24 mouse cellular contexts compared by ENCODE assay signal in the genomic region with DNA sequence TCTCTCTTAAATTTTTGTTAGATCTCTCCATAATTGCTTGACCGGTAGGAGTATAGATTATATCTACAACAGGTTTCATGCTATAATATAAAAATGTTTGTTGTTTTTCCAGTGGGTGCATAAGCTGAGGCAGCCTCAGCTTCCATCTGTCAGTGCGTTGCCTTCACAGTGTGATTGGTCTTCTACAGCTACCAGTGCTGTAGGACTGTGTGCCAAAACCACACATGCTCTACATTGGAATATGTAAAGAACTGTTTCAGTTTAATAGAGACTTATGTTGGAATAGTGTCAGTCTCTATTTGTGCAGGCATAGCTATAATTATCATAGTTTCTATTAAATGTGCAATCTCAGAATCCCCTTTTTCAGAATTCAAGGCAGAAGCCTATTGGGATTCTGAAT. TPM values are rescaled to one million over a fixed set of nuclear protein-coding genes. Genes with fewer than 3 reads are reported as not detected.
DNase-seq lines count a peak whose midpoint lies in the region; ATAC-seq and TF ChIP-seq lines count a peak whose summit lies in the region.
"Had no signal": no experiment of that assay in that cellular context is flagged by ENCODE, and none has a peak within 500 bp of the region (broad histone marks: within the 10 kb centered on the region; RNA-seq: fewer than 3 reads in every experiment).

No protein-coding gene starts in this region.

- H3K27ac ChIP-seq in forebrain, embryonic 13.5 days, result no peak overlapping the region
- H3K27ac ChIP-seq in forebrain, embryonic 12.5 days, result no peak overlapping the region
- H3K27ac ChIP-seq in forebrain, embryonic 16.5 days (ENCODE audit: low read length), result no peak overlapping the region
- H3K27ac ChIP-seq: heart, adult 2 months; heart, embryonic 10.5 days; heart, embryonic 13.5 days; hindbrain, embryonic 15.5 days had no signal

- DNase-seq in brain, embryonic 14.5 days (ENCODE audit: low read depth), result peak; percentile 62
- DNase-seq in left cerebral cortex, postnatal 10 days (ENCODE audit: extremely low spot score in 1 of 2, low spot score in 2 of 2), result no peak
- DNase-seq in spleen, postnatal 10 days (ENCODE audit: low spot score in 2 of 2), result no peak
- DNase-seq: adrenal gland, adult 2 months; adrenal gland, postnatal 14 days; B cell, adult 2 months; cerebellum, adult 18-20 months; cerebellum, adult 9-10 months; cerebellum, postnatal 14 days; gastrocnemius, postnatal 10 days; gastrocnemius, postnatal 36 days; heart, adult 2 months; heart, postnatal 14 days; heart, postnatal 4 days; kidney, adult 2 months had no signal

- no peak for TF ChIP-seq CTCF in brain, embryonic 14.5 days (IDR thresholded peaks at IDR 0.05; ENCODE audit: borderline replicate concordance, extremely low read depth, insufficient read depth, insufficient read length)

- ATAC-seq in forebrain, embryonic 13.5 days, result peak; percentile 65; the same call in 1 of the 2 replicates
- no peak for ATAC-seq in forebrain, embryonic 12.5 days (ENCODE audit: low FRiP score)
- ATAC-seq in forebrain, embryonic 16.5 days, result peak; percentile 84
- ATAC-seq: intestine, postnatal 0 days had no signal

- TF ChIP-seq POLR2A in brain, embryonic 14.5 days (IDR thresholded peaks at IDR 0.05; ENCODE audit: borderline replicate concordance, extremely low read depth, insufficient read depth, insufficient read length, poor library complexity, severe bottlenecking), result no peak

- 94% methylated on average over 2 of the region's 2 CpGs for WGBS in forebrain, embryonic 13.5 days
- 94% methylated on average over 2 of the region's 2 CpGs for WGBS in forebrain, embryonic 12.5 days
- 74% methylated on average over 2 of the region's 2 CpGs for WGBS in forebrain, embryonic 16.5 days

- H3K4me3 ChIP-seq in forebrain, embryonic 13.5 days, result no peak overlapping the region
- no peak overlapping the region for H3K4me3 ChIP-seq in forebrain, embryonic 12.5 days (replicated peaks)
- no peak overlapping the region for H3K4me3 ChIP-seq in forebrain, embryonic 16.5 days (replicated peaks; ENCODE audit: low read length)
- H3K4me3 ChIP-seq: heart, adult 2 months; heart, embryonic 10.5 days; heart, embryonic 13.5 days; hindbrain, embryonic 15.5 days had no signal

- intact Hi-C loops in left cerebral cortex, postnatal 10 days (cut with DNase I), result no loop called here

- no peak overlapping the region for H3K9ac ChIP-seq in forebrain, embryonic 13.5 days
- H3K9ac ChIP-seq in forebrain, embryonic 12.5 days, result no peak overlapping the region
- H3K9ac ChIP-seq in forebrain, embryonic 16.5 days (replicated peaks; ENCODE audit: low read depth, low read length), result no peak overlapping the region
- H3K9ac ChIP-seq: heart, embryonic 13.5 days; hindbrain, embryonic 15.5 days had no signal

- H3K9me3 ChIP-seq in forebrain, embryonic 13.5 days (replicated peaks), result no peaks in the 10 kb centered on the region
- H3K9me3 ChIP-seq in forebrain, embryonic 12.5 days, result no peaks in the 10 kb centered on the region
- H3K9me3 ChIP-seq in forebrain, embryonic 16.5 days (ENCODE audit: control insufficient read depth, low read length), result no peaks in the 10 kb centered on the region
- H3K9me3 ChIP-seq: G1E; heart, embryonic 10.5 days; heart, embryonic 13.5 days; hindbrain, embryonic 15.5 days had no signal

- H3K4me1 ChIP-seq in forebrain, embryonic 13.5 days, result peaks cover 39% of the 10 kb centered on the region
- H3K4me1 ChIP-seq in forebrain, embryonic 12.5 days, result peaks cover 35% of the 10 kb centered on the region
- peaks cover 21% of the 10 kb centered on the region for H3K4me1 ChIP-seq in forebrain, embryonic 16.5 days (replicated peaks; ENCODE audit: control insufficient read depth, insufficient read depth, low read length)

- no peaks in the 10 kb centered on the region for H3K27me3 ChIP-seq in forebrain, embryonic 13.5 days
- no peaks in the 10 kb centered on the region for H3K27me3 ChIP-seq in forebrain, embryonic 12.5 days
- H3K27me3 ChIP-seq in forebrain, embryonic 16.5 days (replicated peaks; ENCODE audit: control insufficient read depth, insufficient read depth, low read length), result no peaks in the 10 kb centered on the region
- H3K27me3 ChIP-seq: CH12.LX; heart, embryonic 13.5 days; hindbrain, embryonic 15.5 days had no signal

- peaks cover 17% of the 10 kb centered on the region for H3K36me3 ChIP-seq in forebrain, embryonic 13.5 days (ENCODE audit: poor library complexity, severe bottlenecking)
- peaks cover 8% of the 10 kb centered on the region for H3K36me3 ChIP-seq in forebrain, embryonic 12.5 days (replicated peaks)
- peaks cover 4% of the 10 kb centered on the region; the same call in 1 of the 2 replicates for H3K36me3 ChIP-seq in forebrain, embryonic 16.5 days (ENCODE audit: control insufficient read depth, insufficient read depth)

- H3K4me2 ChIP-seq in forebrain, embryonic 13.5 days, result no peak overlapping the region
- no peak overlapping the region for H3K4me2 ChIP-seq in forebrain, embryonic 12.5 days
- no peak overlapping the region for H3K4me2 ChIP-seq in forebrain, embryonic 16.5 days (ENCODE audit: low read length)
- H3K4me2 ChIP-seq: heart, embryonic 13.5 days; hindbrain, embryonic 15.5 days had no signal

RNA-seq across cellular contexts. Expression of a gene that starts 21.8 kb away (rescaled TPM):
- 176 and 178 TPM in 2 replicates for polyA plus RNA-seq in forebrain, embryonic 13.5 days (2015; fragmentation: Nextera tagmentation; extraction: Ambion mirVana)
- polyA plus RNA-seq in forebrain, embryonic 12.5 days (2016; fragmentation: Nextera tagmentation; extraction: Ambion mirVana), result 147 and 156 TPM in 2 replicates
- polyA plus RNA-seq in brain, embryonic 14.5 days (2012; rRNA removed), result 120 and 121 TPM in 2 replicates
- 205 and 238 TPM in 2 replicates for polyA plus RNA-seq in forebrain, embryonic 16.5 days (2015; fragmentation: Nextera tagmentation; extraction: Ambion mirVana)
- 100 to 1,000 TPM; 124 to 125 TPM for total RNA-seq in left cerebral cortex, postnatal 10 days (2021)

RNA-seq across cellular contexts. Expression of a gene that starts 42.5 kb away (rescaled TPM):
- 15.2 and 17.0 TPM in 2 replicates for polyA plus RNA-seq in forebrain, embryonic 13.5 days (2015; fragmentation: Nextera tagmentation; extraction: Ambion mirVana)
- 19.2 and 21.0 TPM in 2 replicates for polyA plus RNA-seq in forebrain, embryonic 12.5 days (2016; fragmentation: Nextera tagmentation; extraction: Ambion mirVana)
- 10.7 and 11.3 TPM in 2 replicates for polyA plus RNA-seq in brain, embryonic 14.5 days (2012; rRNA removed)
- polyA plus RNA-seq in forebrain, embryonic 16.5 days (2015; fragmentation: Nextera tagmentation; extraction: Ambion mirVana), result 14.4 and 16.7 TPM in 2 replicates
- 10 to 100 TPM; 11.2 to 11.8 TPM for total RNA-seq in left cerebral cortex, postnatal 10 days (2021)
